Mouse (Mus musculus) kidney, adult 18-20 months (tissue): ENCODE measurements around the gene Fmo5.
A peak's percentile ranks its signal among the peaks of the same experiment; 100 is the strongest.

Experiments
- DNase-seq: peaks from one replicate; pipeline ENCODE4 v3.0.0; 2021

The Fmo5 gene

GRCm38 (mm10) chr3:97682159-97682502 is 53.5 kb downstream of the Fmo5 start:
- DNase-seq = no peak

DNA sequence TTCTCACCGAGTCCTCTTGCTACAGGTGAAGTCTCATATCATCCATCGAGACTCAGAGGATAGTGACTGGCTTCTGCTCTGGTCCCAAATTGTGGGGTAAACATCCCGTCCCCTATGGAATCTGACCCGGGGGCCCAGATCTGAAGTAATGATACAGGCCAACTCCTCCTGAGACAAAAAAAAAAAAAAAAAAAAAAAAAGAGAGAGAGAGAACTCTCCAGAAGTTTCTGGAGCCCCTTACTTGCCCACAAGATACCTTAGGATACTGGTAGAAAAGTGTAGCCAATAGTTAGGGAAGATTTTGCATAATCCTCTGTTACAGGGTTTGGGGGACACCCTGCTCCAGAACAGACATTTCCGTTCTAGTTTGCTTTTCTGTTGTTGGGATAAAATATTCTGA is 54.0 kb downstream of the Fmo5 start:
- DNase-seq = no peak

GRCm38 (mm10) chr3:97683560-97684195 is 55.1 kb downstream of the Fmo5 start:
- DNase-seq = no peak

GRCm38 (mm10) chr3:97686372-97687117 is 57.9 kb downstream of the Fmo5 start:
- no peak for DNase-seq

DNA sequence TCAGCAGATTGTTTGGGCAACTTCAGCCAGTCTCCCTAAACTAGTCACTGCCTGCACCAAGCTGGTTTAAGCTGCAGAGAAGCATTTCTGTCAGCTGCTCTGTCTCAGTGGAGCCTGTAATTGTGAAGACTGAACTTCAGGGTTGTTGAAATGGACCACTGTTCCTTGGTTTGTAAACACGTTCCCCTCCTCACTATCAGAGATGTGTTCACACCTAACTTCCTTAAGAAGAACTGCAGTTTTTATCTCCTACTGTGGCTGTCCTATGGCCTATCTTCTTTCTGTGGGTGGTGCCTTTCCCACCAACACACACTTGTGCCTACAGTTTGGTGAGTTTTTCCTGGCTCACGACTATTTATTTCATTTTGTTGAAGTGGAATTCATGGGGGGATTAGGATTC is 60.7 kb downstream of the Fmo5 start:
- no peak for DNase-seq

- DNase-seq = peak; percentile 49
These were observed 62.0 kb downstream of the Fmo5 start for GRCm38 (mm10) chr3:97690590-97690989.

DNA sequence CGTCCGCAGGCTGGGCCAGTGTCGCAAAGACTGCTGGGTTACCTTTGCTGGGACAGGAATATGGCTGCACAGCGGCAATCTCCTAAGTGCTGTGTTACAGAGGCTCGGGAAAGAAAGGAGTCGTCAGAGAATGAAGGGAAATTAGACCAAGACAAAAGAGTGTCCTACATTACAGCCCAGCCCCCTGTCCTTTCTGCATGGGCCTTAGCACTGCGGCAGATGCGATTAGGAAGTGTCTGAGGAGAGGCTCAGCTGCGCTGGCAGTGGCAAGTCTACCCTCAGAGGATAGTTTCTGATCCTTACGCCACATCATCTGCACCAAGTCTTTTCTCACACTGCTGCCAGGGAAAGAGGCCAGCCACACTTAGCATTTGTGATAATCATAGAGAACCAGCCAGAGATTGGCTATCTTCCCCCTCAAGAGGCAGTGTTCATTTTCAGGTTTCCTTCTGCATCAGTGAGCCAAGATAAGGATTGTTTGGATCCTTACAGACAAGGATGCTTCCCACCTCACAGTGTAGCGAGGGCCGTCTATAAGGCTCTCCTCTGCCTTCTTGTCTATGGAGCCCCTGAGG is 62.9 kb downstream of the Fmo5 start:
- no peak for DNase-seq

DNA sequence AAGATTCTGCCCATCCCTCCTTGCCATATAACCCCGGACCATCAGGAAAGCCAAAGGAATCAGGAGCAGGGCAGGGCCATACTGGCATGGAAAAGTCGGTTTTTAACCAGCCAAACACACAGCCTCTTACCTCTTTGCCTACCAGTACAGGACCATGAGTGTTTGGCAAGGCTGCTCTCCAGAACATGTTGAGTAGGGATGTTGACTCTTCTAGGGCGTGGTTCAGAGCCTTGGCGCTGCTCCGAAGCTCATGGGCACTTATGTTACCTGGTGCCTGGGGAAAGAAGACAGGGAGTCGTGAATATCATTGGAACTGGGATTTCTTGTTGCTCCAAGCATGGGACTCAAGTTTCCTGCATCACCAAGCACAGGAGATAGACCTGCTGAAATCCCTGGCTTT is 65.2 kb downstream of the Fmo5 start:
- no peak for DNase-seq

GRCm38 (mm10) chr3:97696866-97697265 is 68.3 kb downstream of the Fmo5 start:
- no peak for DNase-seq

DNA sequence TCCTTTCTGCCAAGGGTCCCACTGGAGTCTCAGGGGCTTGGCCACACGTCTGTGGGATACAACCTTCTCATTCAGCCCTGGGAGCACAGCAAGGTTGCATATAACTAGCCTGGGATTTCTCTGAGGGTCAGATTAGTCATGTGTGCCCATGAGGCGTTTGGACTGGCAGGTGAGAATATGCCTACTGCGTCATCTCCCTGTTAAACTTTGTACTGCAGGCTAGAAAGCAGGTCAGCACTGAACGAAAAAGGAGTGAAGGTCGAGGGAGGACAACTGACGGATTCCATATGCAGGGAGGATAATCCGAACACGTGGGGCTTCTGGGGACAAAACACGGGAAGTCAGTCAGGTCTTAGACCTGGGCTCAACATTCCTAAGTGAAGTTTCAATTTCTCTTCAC is 68.7 kb downstream of the Fmo5 start:
- peak; percentile 43 for DNase-seq

- DNase-seq = no peak
These were observed 70.5 kb downstream of the Fmo5 start for GRCm38 (mm10) chr3:97699061-97699460.

GRCm38 (mm10) chr3:97701198-97701597 is 72.6 kb downstream of the Fmo5 start:
- no peak for DNase-seq

GRCm38 (mm10) chr3:97702448-97703080 is 74.0 kb downstream of the Fmo5 start:
- no peak for DNase-seq
